Mouse (Mus musculus): ENCODE results near the gene Sik1. TPM values are rescaled to one million over a fixed set of nuclear protein-coding genes. Genes with fewer than 3 reads are reported as not detected.

Gene Sik1
- total and polyA plus RNA-seq, 3 experiments = 17.1 to 56.9 (median 36.7) TPM

DNA sequence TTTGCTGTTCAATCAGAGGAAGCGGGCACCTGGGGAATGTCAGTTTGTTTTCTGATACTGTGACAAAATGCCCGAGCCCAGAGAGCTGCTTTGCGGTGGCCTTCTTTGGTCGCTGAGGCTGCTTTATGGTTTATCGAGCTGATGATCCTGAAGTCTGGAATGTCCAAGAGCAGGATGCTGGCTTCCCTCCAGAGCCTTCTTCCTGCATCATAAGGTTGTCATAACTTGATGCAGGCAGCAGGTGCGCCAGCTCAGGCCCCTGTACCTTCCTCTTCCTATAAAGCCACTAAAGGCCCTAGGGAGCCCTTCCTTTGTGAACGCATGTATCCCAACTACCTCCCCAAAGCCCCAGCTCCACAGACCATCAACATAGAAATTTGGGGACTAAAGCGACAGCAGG, 5.3 kb upstream of the Sik1 start:
- Histone ChIP-seq H3K9me3 (replicated peaks; ENCODE audit: low read length) (no peaks in the 10 kb centered on the region), H3K4me3 (replicated peaks in 1 of 3; ENCODE audit: low read depth in 2 of 3, low read length in 2 of 3, poor library complexity in 1 of 3) (no peak overlapping the region), H3K4me1 (ENCODE audit: control insufficient read depth in 1 of 2, insufficient read depth in 2 of 2) (peaks cover 52 to 74% of the 10 kb centered on the region in 2 experiments), H3K27ac (ENCODE audit: insufficient read depth, low read depth) (no peak overlapping the region), H3K9ac (ENCODE audit: insufficient read depth, low read depth) (no peak overlapping the region), H3K4me2 (ENCODE audit: insufficient read depth, low read depth, poor library complexity, severe bottlenecking) (no peak overlapping the region), H3K79me2 (replicated peaks; ENCODE audit: control insufficient read depth, extremely low read depth, insufficient read depth, poor library complexity, severe bottlenecking) (no peaks in the 10 kb centered on the region), H3K27me3 (replicated peaks) (no peaks in the 10 kb centered on the region), H3K36me3 (replicated peaks in 1 of 2; ENCODE audit: control insufficient read depth in 1 of 2, insufficient read depth in 1 of 2, low read length in 1 of 2) (no peaks in the 10 kb centered on the region)
- dilution Hi-C loops (cut with MboI; ENCODE audit: extremely low pct_ligation_motif_present, extremely low pct_unique_long_range_greater_than_20kb, low sequenced_read_pairs) = no loop called here
- DNase-seq (ENCODE audit: extremely low read depth) = no peak
- TF ChIP-seq BHLHE40 (IDR thresholded peaks at IDR 0.05; ENCODE audit: low read depth, low read length) (no peak), SMC3 (IDR thresholded peaks at IDR 0.05; ENCODE audit: low read depth, low read length) (no peak), KAT2A (IDR thresholded peaks at IDR 0.05; ENCODE audit: insufficient replicate concordance, low read length) (no peak), NELFE (IDR thresholded peaks at IDR 0.05; ENCODE audit: low read depth, low read length) (no peak), PAX5 (IDR thresholded peaks at IDR 0.05; ENCODE audit: low read length) (no peak), HCFC1 (IDR thresholded peaks at IDR 0.05; ENCODE audit: low read depth, low read length) (no peak), USF1 (IDR thresholded peaks at IDR 0.05; ENCODE audit: low read depth, low read length) (no peak), USF2 (conservative IDR thresholded peaks at IDR 0.05; ENCODE audit: low read depth, low read length) (no peak), SIN3A (IDR thresholded peaks at IDR 0.05; ENCODE audit: low read length) (no peak), EP300 (IDR thresholded peaks at IDR 0.05; ENCODE audit: low read length) (no peak), UBTF (IDR thresholded peaks at IDR 0.05; ENCODE audit: low read depth, low read length) (no peak)
- in situ Hi-C loops (cut with MboI; ENCODE audit: low pct_ligation_motif_present, low pct_unique_long_range_greater_than_20kb, low sequenced_read_pairs) = no loop called here

DNA sequence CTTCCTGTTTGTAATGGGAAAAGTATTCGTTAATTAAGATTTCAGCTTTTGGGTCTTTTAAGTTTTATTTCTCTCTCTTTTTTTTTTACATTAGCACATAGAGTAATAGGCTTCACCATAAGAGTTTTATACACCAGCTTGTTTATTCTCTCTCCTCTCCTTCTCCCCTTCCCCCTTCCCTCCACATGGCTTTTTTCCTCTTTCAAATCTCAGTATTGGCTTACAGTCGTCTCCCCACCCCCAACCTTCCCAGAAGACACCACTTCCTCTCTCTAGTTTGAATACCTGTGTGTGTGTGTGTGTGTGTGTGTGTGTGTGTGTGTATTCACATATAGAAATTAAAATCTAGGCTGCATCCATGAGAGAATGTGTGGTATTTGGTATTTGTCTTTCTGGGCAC, 3.8 kb upstream of the Sik1 start:
- Histone ChIP-seq H3K27me3 (replicated peaks) (no peaks in the 10 kb centered on the region), H3K4me2 (ENCODE audit: insufficient read depth, low read depth, poor library complexity, severe bottlenecking) (no peak overlapping the region), H3K27ac (ENCODE audit: insufficient read depth, low read depth) (no peak overlapping the region), H3K4me3 (replicated peaks in 1 of 3; ENCODE audit: low read depth in 2 of 3, low read length in 2 of 3, poor library complexity in 1 of 3) (no peak overlapping the region), H3K79me2 (replicated peaks; ENCODE audit: control insufficient read depth, extremely low read depth, insufficient read depth, poor library complexity, severe bottlenecking) (peaks cover 9% of the 10 kb centered on the region), H3K9ac (ENCODE audit: insufficient read depth, low read depth) (no peak overlapping the region), H3K4me1 (ENCODE audit: control insufficient read depth in 1 of 2, insufficient read depth in 2 of 2) (peaks cover 42 to 64% of the 10 kb centered on the region in 2 experiments), H3K9me3 (replicated peaks; ENCODE audit: low read length) (no peaks in the 10 kb centered on the region), H3K36me3 (replicated peaks in 1 of 2; ENCODE audit: control insufficient read depth in 1 of 2, insufficient read depth in 1 of 2, low read length in 1 of 2) (peaks cover 0 to 2% of the 10 kb centered on the region in 2 experiments)
- dilution Hi-C loops (cut with MboI; ENCODE audit: extremely low pct_ligation_motif_present, extremely low pct_unique_long_range_greater_than_20kb, low sequenced_read_pairs) (no loop called here), in situ Hi-C loops (cut with MboI; ENCODE audit: low pct_ligation_motif_present, low pct_unique_long_range_greater_than_20kb, low sequenced_read_pairs) (no loop called here)
- DNase-seq (ENCODE audit: extremely low read depth) = no peak
- TF ChIP-seq JUND (conservative IDR thresholded peaks at IDR 0.05; ENCODE audit: low read depth, low read length) = no peak
- peak; percentile 31; the same call in 1 of the 2 replicates for TF ChIP-seq ELF1 (IDR thresholded peaks at IDR 0.05; ENCODE audit: low read depth, low read length)
- no peak for TF ChIP-seq TBP (conservative IDR thresholded peaks at IDR 0.05; ENCODE audit: low read depth, low read length)
- TF ChIP-seq EP300 (IDR thresholded peaks at IDR 0.05; ENCODE audit: low read length) = 0 out of 2 replicates have a peak, but pooled peaks have one; percentile 12
- no peak for TF ChIP-seq ZMIZ1 (IDR thresholded peaks at IDR 0.05; ENCODE audit: low read depth, low read length)
- no peak for TF ChIP-seq HCFC1 (IDR thresholded peaks at IDR 0.05; ENCODE audit: low read depth, low read length)
- no peak for TF ChIP-seq ZNF384 (IDR thresholded peaks at IDR 0.05; ENCODE audit: low read depth, low read length)
- no peak for TF ChIP-seq ETS1 (conservative IDR thresholded peaks at IDR 0.05; ENCODE audit: low read depth, low read length)
- TF ChIP-seq CHD2 (IDR thresholded peaks at IDR 0.05; ENCODE audit: low read length) = peak; percentile 77
- TF ChIP-seq BHLHE40 (IDR thresholded peaks at IDR 0.05; ENCODE audit: low read depth, low read length) = no peak
- no peak for TF ChIP-seq CHD1 (IDR thresholded peaks at IDR 0.05; ENCODE audit: low read depth, low read length)
- TF ChIP-seq MEF2A (IDR thresholded peaks at IDR 0.05; ENCODE audit: borderline replicate concordance, low read depth, low read length) = no peak
- TF ChIP-seq POLR2A (IDR thresholded peaks at IDR 0.05; ENCODE audit: low read depth, low read length) = no peak
- no peak for TF ChIP-seq ZC3H11A (IDR thresholded peaks at IDR 0.05; ENCODE audit: low read depth, low read length)
- TF ChIP-seq USF2 (conservative IDR thresholded peaks at IDR 0.05; ENCODE audit: low read depth, low read length) = no peak
- no peak for TF ChIP-seq ZKSCAN1 (IDR thresholded peaks at IDR 0.05; ENCODE audit: borderline replicate concordance, low read depth, low read length)
- TF ChIP-seq MYC (IDR thresholded peaks at IDR 0.05; ENCODE audit: low read depth, low read length) = peak; percentile 61; the same call in 1 of the 2 replicates
- no peak for TF ChIP-seq POLR2AphosphoS2 (IDR thresholded peaks at IDR 0.05; ENCODE audit: low read depth, low read length)
- no peak for TF ChIP-seq USF1 (IDR thresholded peaks at IDR 0.05; ENCODE audit: low read depth, low read length)
- no peak for TF ChIP-seq MAFK (IDR thresholded peaks at IDR 0.05; ENCODE audit: insufficient replicate concordance, low read length)
- TF ChIP-seq PAX5 (IDR thresholded peaks at IDR 0.05; ENCODE audit: low read length) = no peak
- no peak for TF ChIP-seq NELFE (IDR thresholded peaks at IDR 0.05; ENCODE audit: low read depth, low read length)
- TF ChIP-seq SMC3 (IDR thresholded peaks at IDR 0.05; ENCODE audit: low read depth, low read length) = no peak
- no peak for TF ChIP-seq SIN3A (IDR thresholded peaks at IDR 0.05; ENCODE audit: low read length)
- TF ChIP-seq CTCF (conservative IDR thresholded peaks at IDR 0.05 in 1 of 2, IDR thresholded peaks at IDR 0.05 in 1 of 2; ENCODE audit: low read depth in 2 of 2, low read length in 2 of 2) = no peak
- TF ChIP-seq RCOR1 (conservative IDR thresholded peaks at IDR 0.05; ENCODE audit: low read depth, low read length) = no peak
- TF ChIP-seq TCF12 (IDR thresholded peaks at IDR 0.05; ENCODE audit: low read depth, low read length) = no peak
- no peak for TF ChIP-seq UBTF (IDR thresholded peaks at IDR 0.05; ENCODE audit: low read depth, low read length)
- TF ChIP-seq NRF1 (IDR thresholded peaks at IDR 0.05; ENCODE audit: low read depth, low read length) = no peak
- 0 out of 2 replicates have a peak, but pooled peaks have one; percentile 55 for TF ChIP-seq MAX (IDR thresholded peaks at IDR 0.05; ENCODE audit: low read length)
- TF ChIP-seq GABPA (IDR thresholded peaks at IDR 0.05; ENCODE audit: insufficient replicate concordance, low read depth, low read length) = no peak

Measured in CH12.LX (cell line).